Mouse (Mus musculus) forebrain, embryonic 13.5 days (tissue): ENCODE measurements at regions not wholly inside any gene's neighbourhood (a gene's known extent, or its start where the extent isn't known, plus 50 kb on each side); places are given as distances from the start of the nearest gene placed in this dataset.

Source experiments
- ATAC-seq: fragments of 200-750 bp; cut with Nextera tagmentation; 2 replicates; pipeline ENCODE4 v1.8.0; 2017
- H3K27ac ChIP-seq: fragments of 300-500 bp; sonication (generic); 2 replicates; pipeline ENCODE4 v1.5.1; 2015; ENCODE audit warnings: inconsistent platforms, mild to moderate bottlenecking, moderate library complexity
- H3K27me3 ChIP-seq: fragments of 300-500 bp; sonication (generic); 2 replicates; pipeline ENCODE4 v1.6.1; 2015; ENCODE audit warnings: mild to moderate bottlenecking, inconsistent platforms
- H3K36me3 ChIP-seq: fragments of 300-500 bp; sonication (generic); 2 replicates; pipeline ENCODE4 v1.6.1; 2015; ENCODE audit warnings: mild to moderate bottlenecking, inconsistent platforms; ENCODE audit not compliant: poor library complexity, severe bottlenecking
- H3K4me1 ChIP-seq: fragments of 300-500 bp; sonication (generic); 2 replicates; pipeline ENCODE4 v1.6.1; 2015; ENCODE audit warnings: inconsistent platforms
- H3K4me2 ChIP-seq: fragments of 300-500 bp; sonication (generic); 2 replicates; pipeline ENCODE4 v1.6.1; 2015; ENCODE audit warnings: inconsistent platforms, mild to moderate bottlenecking, moderate library complexity
- H3K4me3 ChIP-seq: fragments of 300-500 bp; sonication (generic); 2 replicates; pipeline ENCODE4 v1.5.1; 2015; ENCODE audit warnings: mild to moderate bottlenecking, inconsistent platforms
- H3K9ac ChIP-seq: fragments of 300-500 bp; sonication (generic); 2 replicates; pipeline ENCODE4 v1.6.1; 2015; ENCODE audit warnings: mild to moderate bottlenecking, inconsistent platforms
- H3K9me3 ChIP-seq: fragments of 300-500 bp; sonication (generic); replicated peaks from 2 replicates; pipeline ENCODE4 v1.6.1; 2016; ENCODE audit warnings: inconsistent platforms
- WGBS: fragments of 180-500 bp; shearing (Covaris S2); methylation state at CpG from one replicate; pipeline ENCODE4 v1.1.7; 2015; 5-methylcytosine and 5-hydroxymethylcytosine counted together

GRCm38 (mm10) chr2:45538950-45539349 lies 421.8 kb upstream of the Zeb2 start:
- Histone ChIP-seq H3K27me3 (no peaks in the 10 kb centered on the region), H3K9me3 (no peaks in the 10 kb centered on the region), H3K4me3 (no peak overlapping the region), H3K9ac (no peak overlapping the region), H3K27ac (no peak overlapping the region), H3K4me1 (no peaks in the 10 kb centered on the region), H3K4me2 (no peak overlapping the region), H3K36me3 (no peaks in the 10 kb centered on the region)
- no peak for ATAC-seq
- 86% methylated on average over 12 of the region's 12 CpGs for WGBS

- H3K4me2 ChIP-seq, result no peak overlapping the region
- no peak overlapping the region for H3K27ac ChIP-seq
- 96% methylated on average over 7 of the region's 7 CpGs for WGBS
- H3K4me3 ChIP-seq, result no peak overlapping the region
- no peaks in the 10 kb centered on the region for H3K4me1 ChIP-seq
- H3K9ac ChIP-seq, result no peak overlapping the region
- H3K9me3 ChIP-seq, result no peaks in the 10 kb centered on the region
- H3K36me3 ChIP-seq, result no peaks in the 10 kb centered on the region
- no peak for ATAC-seq
- no peaks in the 10 kb centered on the region for H3K27me3 ChIP-seq
Measured at GRCm38 (mm10) chr2:45537722-45538121, 420.5 kb upstream of the Zeb2 start.

- no peak for ATAC-seq
- Histone ChIP-seq H3K36me3 (no peaks in the 10 kb centered on the region), H3K4me2 (no peak overlapping the region), H3K27ac (no peak overlapping the region), H3K9ac (no peak overlapping the region), H3K27me3 (no peaks in the 10 kb centered on the region), H3K9me3 (no peaks in the 10 kb centered on the region), H3K4me3 (no peak overlapping the region), H3K4me1 (no peaks in the 10 kb centered on the region)
- 74% methylated on average over 5 of the region's 5 CpGs for WGBS
Measured at GRCm38 (mm10) chr2:45534806-45535205, 417.6 kb upstream of the Zeb2 start.

GRCm38 (mm10) chr2:45522310-45522709 lies 405.1 kb upstream of the Zeb2 start:
- 82% methylated on average over 5 of the region's 5 CpGs for WGBS
- H3K9ac ChIP-seq, result no peak overlapping the region
- no peaks in the 10 kb centered on the region for H3K36me3 ChIP-seq
- H3K4me1 ChIP-seq, result no peaks in the 10 kb centered on the region
- ATAC-seq, result no peak
- no peak overlapping the region for H3K4me2 ChIP-seq
- no peaks in the 10 kb centered on the region for H3K9me3 ChIP-seq
- H3K4me3 ChIP-seq, result no peak overlapping the region
- no peaks in the 10 kb centered on the region for H3K27me3 ChIP-seq
- no peak overlapping the region for H3K27ac ChIP-seq

- no peak overlapping the region for H3K4me3 ChIP-seq
- 39% methylated on average over 4 of the region's 4 CpGs for WGBS
- no peak overlapping the region for H3K4me2 ChIP-seq
- H3K9ac ChIP-seq, result no peak overlapping the region
- H3K4me1 ChIP-seq, result no peaks in the 10 kb centered on the region
- no peaks in the 10 kb centered on the region for H3K27me3 ChIP-seq
- no peak overlapping the region for H3K27ac ChIP-seq
- no peaks in the 10 kb centered on the region for H3K36me3 ChIP-seq
- no peak for ATAC-seq
- no peaks in the 10 kb centered on the region for H3K9me3 ChIP-seq
Measured at GRCm38 (mm10) chr2:45519550-45520152, 402.5 kb upstream of the Zeb2 start.

GRCm38 (mm10) chr2:45514290-45515180 lies 397.3 kb upstream of the Zeb2 start:
- H3K4me2 ChIP-seq, result no peak overlapping the region
- no peak overlapping the region for H3K27ac ChIP-seq
- H3K36me3 ChIP-seq, result no peaks in the 10 kb centered on the region
- no peak for ATAC-seq
- no peaks in the 10 kb centered on the region for H3K4me1 ChIP-seq
- no peaks in the 10 kb centered on the region for H3K27me3 ChIP-seq
- no peak overlapping the region for H3K4me3 ChIP-seq
- H3K9ac ChIP-seq, result no peak overlapping the region
- 64% methylated on average over 4 of the region's 4 CpGs for WGBS
- H3K9me3 ChIP-seq, result no peaks in the 10 kb centered on the region

GRCm38 (mm10) chr2:45512852-45513251 lies 395.7 kb upstream of the Zeb2 start:
- Histone ChIP-seq H3K4me1 (no peaks in the 10 kb centered on the region), H3K9me3 (no peaks in the 10 kb centered on the region), H3K9ac (no peak overlapping the region), H3K27me3 (no peaks in the 10 kb centered on the region), H3K4me2 (no peak overlapping the region), H3K36me3 (no peaks in the 10 kb centered on the region), H3K27ac (no peak overlapping the region), H3K4me3 (no peak overlapping the region)
- no peak for ATAC-seq

GRCm38 (mm10) chr2:45511791-45512190 lies 394.6 kb upstream of the Zeb2 start:
- no peaks in the 10 kb centered on the region for H3K36me3 ChIP-seq
- H3K27ac ChIP-seq, result no peak overlapping the region
- ATAC-seq, result no peak
- H3K27me3 ChIP-seq, result no peaks in the 10 kb centered on the region
- H3K4me3 ChIP-seq, result no peak overlapping the region
- H3K9me3 ChIP-seq, result no peaks in the 10 kb centered on the region
- no peak overlapping the region for H3K4me2 ChIP-seq
- no peak overlapping the region for H3K9ac ChIP-seq
- H3K4me1 ChIP-seq, result no peaks in the 10 kb centered on the region
- 90% methylated on average over 3 of the region's 3 CpGs for WGBS

- H3K9me3 ChIP-seq, result no peaks in the 10 kb centered on the region
- H3K27me3 ChIP-seq, result no peaks in the 10 kb centered on the region
- H3K4me1 ChIP-seq, result no peaks in the 10 kb centered on the region
- H3K36me3 ChIP-seq, result no peaks in the 10 kb centered on the region
- ATAC-seq, result no peak
- H3K27ac ChIP-seq, result no peak overlapping the region
- 79% methylated on average over 4 of the region's 4 CpGs for WGBS
- H3K4me3 ChIP-seq, result no peak overlapping the region
- H3K4me2 ChIP-seq, result no peak overlapping the region
- H3K9ac ChIP-seq, result no peak overlapping the region
Measured at GRCm38 (mm10) chr2:45504468-45504867, 387.3 kb upstream of the Zeb2 start.

GRCm38 (mm10) chr2:45493656-45494055 lies 376.5 kb upstream of the Zeb2 start:
- ATAC-seq, result no peak
- Histone ChIP-seq H3K36me3 (no peaks in the 10 kb centered on the region), H3K27me3 (no peaks in the 10 kb centered on the region), H3K4me2 (no peak overlapping the region), H3K9me3 (no peaks in the 10 kb centered on the region), H3K27ac (no peak overlapping the region), H3K4me3 (no peak overlapping the region), H3K9ac (no peak overlapping the region), H3K4me1 (no peaks in the 10 kb centered on the region)
- WGBS, result 72% methylated on average over 2 of the region's 2 CpGs

- H3K9me3 ChIP-seq, result no peaks in the 10 kb centered on the region
- ATAC-seq, result peak; percentile 69; the same call in 1 of the 2 replicates
- no peaks in the 10 kb centered on the region for H3K4me1 ChIP-seq
- H3K4me2 ChIP-seq, result no peak overlapping the region
- H3K27me3 ChIP-seq, result no peaks in the 10 kb centered on the region
- 85% methylated on average over 5 of the region's 5 CpGs for WGBS
- no peak overlapping the region for H3K27ac ChIP-seq
- no peak overlapping the region for H3K9ac ChIP-seq
- H3K36me3 ChIP-seq, result no peaks in the 10 kb centered on the region
- no peak overlapping the region for H3K4me3 ChIP-seq
Measured at GRCm38 (mm10) chr2:45486530-45486929, 369.3 kb upstream of the Zeb2 start.

GRCm38 (mm10) chr2:45485477-45485876 lies 368.3 kb upstream of the Zeb2 start:
- Histone ChIP-seq H3K9ac (no peak overlapping the region), H3K36me3 (no peaks in the 10 kb centered on the region), H3K4me1 (no peaks in the 10 kb centered on the region), H3K27ac (no peak overlapping the region), H3K4me2 (no peak overlapping the region), H3K4me3 (no peak overlapping the region), H3K9me3 (no peaks in the 10 kb centered on the region), H3K27me3 (no peaks in the 10 kb centered on the region)
- ATAC-seq, result no peak
- WGBS, result 68% methylated on average over 10 of the region's 10 CpGs
